Mouse (Mus musculus) spleen, adult 2 months (tissue): ENCODE data around the gene Atg13.

Experiments used
- CTCF ChIP-seq: fragments of 200-500 bp; IDR thresholded peaks from 2 replicates; pipeline ENCODE4 v1.5.1; 2011; ENCODE audit warnings: mild to moderate bottlenecking, inconsistent platforms; ENCODE audit not compliant: insufficient read depth, insufficient read length, insufficient replicate concordance; ENCODE audit errors: extremely low read depth
- POLR2A ChIP-seq: fragments of 200-500 bp; IDR thresholded peaks from 2 replicates; pipeline ENCODE4 v1.6.1; 2011; ENCODE audit warnings: low read depth, low read length, inconsistent platforms

DNA sequence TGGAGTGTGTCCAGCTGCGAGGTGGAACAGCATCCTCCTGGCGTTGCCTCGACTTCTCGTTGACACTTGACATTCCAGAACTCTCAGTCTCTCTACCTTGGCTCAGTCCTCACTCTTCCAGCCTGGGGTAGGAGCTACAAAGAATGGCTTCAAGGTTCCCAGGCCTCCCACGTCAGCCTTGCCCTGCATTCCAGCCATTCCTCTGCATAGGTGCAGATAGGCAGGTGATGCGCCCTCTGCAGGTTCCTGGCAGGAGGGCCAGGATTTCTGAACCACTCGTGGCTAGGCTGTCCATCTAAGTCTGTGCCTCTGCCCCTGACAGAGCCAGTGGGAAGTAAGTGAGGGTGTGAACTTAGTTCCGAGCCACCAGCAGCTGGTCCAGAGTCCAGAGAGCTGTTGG lies 53.6 kb downstream of the Atg13 start:
- TF ChIP-seq POLR2A (no peak), CTCF (no peak)
